8 mouse cellular contexts compared by ENCODE assay signal in genomic region chr10:60830556-60831350, GRCm38 (mm10). TPM values are rescaled to one million over a fixed set of nuclear protein-coding genes. Genes with fewer than 3 reads are reported as not detected.
DNase-seq lines count a peak whose midpoint lies in the region; ATAC-seq and TF ChIP-seq lines count a peak whose summit lies in the region.

No protein-coding gene starts in this region.

- peak overlapping the region; percentile 87 for H3K27ac ChIP-seq in gastrocnemius, adult 2 months
- H3K27ac ChIP-seq in embryonic facial prominence, embryonic 15.5 days (replicated peaks) = peak overlapping the region; percentile 75
- H3K27ac ChIP-seq in intestine, embryonic 15.5 days = peak overlapping the region; percentile 91
- peak overlapping the region; percentile 37 for H3K27ac ChIP-seq in midbrain, embryonic 13.5 days

- peaks cover 44% of the 10 kb centered on the region for H3K4me1 ChIP-seq in embryonic facial prominence, embryonic 15.5 days
- H3K4me1 ChIP-seq in intestine, embryonic 15.5 days (replicated peaks) = peaks cover 44% of the 10 kb centered on the region
- peaks cover 66% of the 10 kb centered on the region for H3K4me1 ChIP-seq in midbrain, embryonic 13.5 days (replicated peaks)

- H3K27me3 ChIP-seq in embryonic facial prominence, embryonic 15.5 days = peaks cover 57% of the 10 kb centered on the region
- H3K27me3 ChIP-seq in intestine, embryonic 15.5 days (replicated peaks) = peaks cover 18% of the 10 kb centered on the region
- H3K27me3 ChIP-seq in midbrain, embryonic 13.5 days = peaks cover 83% of the 10 kb centered on the region

- no peak for ATAC-seq in embryonic facial prominence, embryonic 15.5 days (ENCODE audit: insufficient number of reproducible peaks, low FRiP score, low TSS enrichment, low read depth)
- peak; percentile 39 for ATAC-seq in intestine, embryonic 15.5 days
- no peak; the same call in 1 of the 2 replicates for ATAC-seq in midbrain, embryonic 13.5 days

- TF ChIP-seq CTCF in gastrocnemius, adult 2 months (IDR thresholded peaks at IDR 0.05) = no peak

- H3K36me3 ChIP-seq in embryonic facial prominence, embryonic 15.5 days = no peaks in the 10 kb centered on the region
- H3K36me3 ChIP-seq in intestine, embryonic 15.5 days = no peaks in the 10 kb centered on the region
- H3K36me3 ChIP-seq in midbrain, embryonic 13.5 days = no peaks in the 10 kb centered on the region

- peak; percentile 29 for DNase-seq in gastrocnemius, adult 2 months
- no peak for DNase-seq in gastrocnemius, adult 8-10 months (ENCODE audit: low spot score in 2 of 2)
- DNase-seq in ES-CJ7 (ENCODE audit: low read depth, low spot score) = peak; percentile 47
- no peak for DNase-seq in right cerebral cortex, postnatal 14 days
- no peak for DNase-seq in right cerebral cortex, postnatal 4 days

- WGBS in embryonic facial prominence, embryonic 15.5 days = under 1% methylated on average over 77 of the region's 78 CpGs
- WGBS in intestine, embryonic 15.5 days = under 1% methylated on average over 78 of the region's 78 CpGs
- under 1% methylated on average over 77 of the region's 78 CpGs for WGBS in midbrain, embryonic 13.5 days

- intact Hi-C loops in gastrocnemius, adult 2 months (cut with DNase I) = loop anchor here (1.0 to 5.0 kb wide), 2 partner anchors 51 to 237 kb away; no protein-coding TSS in a partner anchor

- peak overlapping the region; percentile 78 for H3K9ac ChIP-seq in embryonic facial prominence, embryonic 15.5 days
- H3K9ac ChIP-seq in intestine, embryonic 15.5 days = peak overlapping the region; percentile 85
- H3K9ac ChIP-seq in midbrain, embryonic 13.5 days (replicated peaks) = peak overlapping the region; percentile 76

- no peaks in the 10 kb centered on the region for H3K9me3 ChIP-seq in embryonic facial prominence, embryonic 15.5 days (replicated peaks)
- no peaks in the 10 kb centered on the region for H3K9me3 ChIP-seq in intestine, embryonic 15.5 days
- H3K9me3 ChIP-seq in midbrain, embryonic 13.5 days = no peaks in the 10 kb centered on the region

- H3K4me2 ChIP-seq in embryonic facial prominence, embryonic 15.5 days (replicated peaks) = peak overlapping the region; percentile 97
- peak overlapping the region; percentile 99 for H3K4me2 ChIP-seq in intestine, embryonic 15.5 days (replicated peaks)
- peak overlapping the region; percentile 78 for H3K4me2 ChIP-seq in midbrain, embryonic 13.5 days (replicated peaks)

- H3K4me3 ChIP-seq in gastrocnemius, adult 2 months = peak overlapping the region; percentile 88
- H3K4me3 ChIP-seq in embryonic facial prominence, embryonic 15.5 days (replicated peaks) = peak overlapping the region; percentile 68
- H3K4me3 ChIP-seq in intestine, embryonic 15.5 days (replicated peaks) = peak overlapping the region; percentile 73
- peak overlapping the region; percentile 54 for H3K4me3 ChIP-seq in midbrain, embryonic 13.5 days (replicated peaks)

RNA-seq across cellular contexts. Expression of gene Unc5b, which starts 0.6 kb away (rescaled TPM):
- total RNA-seq in gastrocnemius, adult 2 months (2021) = 1 to 10 TPM; 1.4 to 2.9 TPM
- total RNA-seq in gastrocnemius, adult 8-10 months (2022) = 1 to 10 TPM; 1.1 to 2.4 (median 1.8) TPM
- polyA plus RNA-seq in embryonic facial prominence, embryonic 15.5 days (2015; fragmentation: Nextera tagmentation; extraction: Ambion mirVana) = 7.5 and 7.9 TPM in 2 replicates
- polyA plus RNA-seq in intestine, embryonic 15.5 days (2015; fragmentation: Nextera tagmentation; extraction: Ambion mirVana) = 4.6 and 5.1 TPM in 2 replicates
- polyA plus RNA-seq in midbrain, embryonic 13.5 days (2015; fragmentation: Nextera tagmentation; extraction: Ambion mirVana) = 3.1 and 4.0 TPM in 2 replicates

Comparison
In these comparisons a context has a peak if more than half of its experiments do, and no peak if none do; other contexts are left out.
1. DNase-seq: peak in gastrocnemius, adult 2 months (single experiment) and ES-CJ7 (single experiment); none in gastrocnemius, adult 8-10 months (0 of 2), right cerebral cortex, postnatal 14 days (single experiment) and right cerebral cortex, postnatal 4 days (single experiment).
2. H3K27ac ChIP-seq: peak in every context shown above with its lines; median percentile 91 in intestine, embryonic 15.5 days; 87 in gastrocnemius, adult 2 months; 75 in embryonic facial prominence, embryonic 15.5 days; 37 in midbrain, embryonic 13.5 days.
3. Peak in every context shown above with its lines, with median percentiles within 50 percentile points of each other: H3K4me3 ChIP-seq, H3K4me2 ChIP-seq and H3K9ac ChIP-seq.